Mouse (Mus musculus) forebrain, embryonic 10.5 days (tissue): ENCODE measurements at regions not wholly inside any gene's neighbourhood (a gene's known extent, or its start where the extent isn't known, plus 50 kb on each side); places are given as distances from the start of the nearest gene placed in this dataset.

Experiments
- DNase-seq: peaks from one replicate; pipeline ENCODE4 v3.0.0-alpha.2; 2017; ENCODE audit warnings: low spot score; ENCODE audit errors: extremely low spot score
- H3K27ac ChIP-seq: fragments of 300-500 bp; sonication (generic); 2 replicates; pipeline ENCODE4 v1.5.1; 2016; ENCODE audit warnings: mild to moderate bottlenecking
- H3K27me3 ChIP-seq: fragments of 300-500 bp; sonication (generic); 2 replicates; pipeline ENCODE4 v1.6.1; 2016; ENCODE audit warnings: mild to moderate bottlenecking; ENCODE audit not compliant: poor library complexity, severe bottlenecking
- H3K36me3 ChIP-seq: fragments of 300-500 bp; sonication (generic); replicated peaks from 2 replicates; pipeline ENCODE4 v1.6.1; 2016; ENCODE audit warnings: mild to moderate bottlenecking, moderate library complexity
- H3K4me1 ChIP-seq: fragments of 300-500 bp; sonication (generic); 2 replicates; pipeline ENCODE4 v1.6.1; 2016
- H3K4me3 ChIP-seq: fragments of 300-500 bp; sonication (generic); 2 replicates; pipeline ENCODE4 v1.5.1; 2016; ENCODE audit warnings: mild to moderate bottlenecking, moderate library complexity
- H3K9me3 ChIP-seq: fragments of 300-500 bp; sonication (generic); 2 replicates; pipeline ENCODE4 v1.6.1; 2016; ENCODE audit warnings: mild to moderate bottlenecking, moderate library complexity
- whole genome bisulfite sequencing: fragments of 180-500 bp; shearing (Covaris S2); methylation state at CpG from one replicate; pipeline ENCODE4 v1.1.7; 2016; 5-methylcytosine and 5-hydroxymethylcytosine counted together

GRCm38 (mm10) chr10:99812069-99812650, 52.7 kb upstream of the Csl start:
- Histone ChIP-seq H3K27ac (no peak overlapping the region), H3K27me3 (no peaks in the 10 kb centered on the region), H3K4me1 (no peaks in the 10 kb centered on the region), H3K9me3 (no peaks in the 10 kb centered on the region), H3K36me3 (no peaks in the 10 kb centered on the region), H3K4me3 (no peak overlapping the region)
- no peak for DNase-seq
- 91% methylated on average over 7 of the region's 7 CpGs for WGBS

DNA sequence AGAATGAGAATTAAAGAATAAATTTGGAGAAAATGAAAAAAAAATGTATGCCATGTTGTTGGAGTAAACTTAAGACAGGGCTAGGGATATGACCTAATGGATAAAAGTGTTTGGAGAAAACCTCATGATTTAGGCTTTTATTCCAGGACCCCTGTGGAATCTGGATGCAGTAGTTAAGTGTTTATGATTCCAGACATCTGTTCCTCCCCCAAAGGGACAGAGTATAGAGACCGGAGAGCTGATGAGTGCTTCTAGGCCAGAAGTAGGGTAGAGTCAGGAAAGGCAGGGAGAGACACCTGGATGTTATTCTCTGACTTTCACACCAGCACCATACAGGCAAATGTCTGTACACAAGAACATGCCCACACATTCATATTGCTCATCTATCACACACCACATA, 52.0 kb upstream of the Csl start:
- H3K27me3 ChIP-seq: no peaks in the 10 kb centered on the region
- H3K27ac ChIP-seq: no peak overlapping the region
- 100% methylated on average over 1 of the region's 1 CpGs for WGBS
- DNase-seq: no peak
- H3K36me3 ChIP-seq: no peaks in the 10 kb centered on the region
- no peaks in the 10 kb centered on the region for H3K9me3 ChIP-seq
- no peak overlapping the region for H3K4me3 ChIP-seq
- H3K4me1 ChIP-seq: no peaks in the 10 kb centered on the region
